Mouse (Mus musculus) liver, embryonic 14.5 days (tissue): Measurements from ENCODE around the gene Lgals9.

Experiments used
- CTCF ChIP-seq: IDR thresholded peaks from 2 replicates; pipeline ENCODE4 v1.5.1; 2016; ENCODE audit warnings: antibody characterized with exemption, low read depth, control low read depth
- EP300 ChIP-seq: IDR thresholded peaks from 2 replicates; pipeline ENCODE4 v1.6.1; 2016; ENCODE audit warnings: antibody characterized with exemption, low read depth

DNA sequence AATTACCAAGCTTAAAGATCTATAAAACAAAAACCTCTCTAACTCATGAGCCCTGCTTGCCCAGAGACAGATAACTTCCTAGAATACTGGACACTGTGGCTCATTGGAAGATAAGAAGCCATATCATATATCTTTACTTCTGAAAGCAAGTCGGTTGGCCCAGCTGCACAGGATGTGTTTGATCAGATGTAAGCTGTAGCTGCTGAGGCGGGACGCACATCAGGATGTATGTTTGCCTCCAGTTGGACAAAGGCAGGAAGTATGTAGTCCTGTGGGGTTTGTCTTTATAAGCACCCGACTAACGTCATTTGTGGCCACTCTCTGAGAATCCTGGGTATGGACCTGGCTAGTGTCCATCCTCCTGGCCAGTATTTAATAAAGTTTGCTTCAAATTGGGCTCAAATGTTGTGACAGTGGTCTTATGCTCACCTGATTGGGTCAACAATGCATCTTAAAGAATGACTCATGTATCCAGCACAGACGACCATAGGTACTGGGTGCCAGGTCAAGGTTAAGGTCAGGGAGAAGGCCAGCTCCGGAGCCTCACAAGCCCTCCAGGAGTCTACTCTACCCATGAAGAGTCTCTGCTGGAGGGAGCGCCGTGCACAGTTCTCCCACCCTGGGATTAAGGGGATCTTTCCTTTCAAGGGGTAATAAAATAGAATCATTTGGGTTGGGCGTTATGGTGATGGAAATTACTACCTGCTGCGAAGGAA is 18.5 kb upstream of the Lgals9 start:
- TF ChIP-seq EP300 (peak; percentile 53; the same call in 1 of the 2 replicates), CTCF (no peak)
